Mouse (Mus musculus): ENCODE measurements around the gene Ccdc74a. TPM values are rescaled to one million over a fixed set of nuclear protein-coding genes. Genes with fewer than 3 reads are reported as not detected.
"Not testable (repeated sequence)": the region's sequence is repeated elsewhere in the genome, so short reads cannot be mapped to it uniquely, and the experiment has no call there.

The Ccdc74a gene
- polyA plus RNA-seq (2012; rRNA removed) = 1.5 and 2.7 TPM in 2 replicates

DNA sequence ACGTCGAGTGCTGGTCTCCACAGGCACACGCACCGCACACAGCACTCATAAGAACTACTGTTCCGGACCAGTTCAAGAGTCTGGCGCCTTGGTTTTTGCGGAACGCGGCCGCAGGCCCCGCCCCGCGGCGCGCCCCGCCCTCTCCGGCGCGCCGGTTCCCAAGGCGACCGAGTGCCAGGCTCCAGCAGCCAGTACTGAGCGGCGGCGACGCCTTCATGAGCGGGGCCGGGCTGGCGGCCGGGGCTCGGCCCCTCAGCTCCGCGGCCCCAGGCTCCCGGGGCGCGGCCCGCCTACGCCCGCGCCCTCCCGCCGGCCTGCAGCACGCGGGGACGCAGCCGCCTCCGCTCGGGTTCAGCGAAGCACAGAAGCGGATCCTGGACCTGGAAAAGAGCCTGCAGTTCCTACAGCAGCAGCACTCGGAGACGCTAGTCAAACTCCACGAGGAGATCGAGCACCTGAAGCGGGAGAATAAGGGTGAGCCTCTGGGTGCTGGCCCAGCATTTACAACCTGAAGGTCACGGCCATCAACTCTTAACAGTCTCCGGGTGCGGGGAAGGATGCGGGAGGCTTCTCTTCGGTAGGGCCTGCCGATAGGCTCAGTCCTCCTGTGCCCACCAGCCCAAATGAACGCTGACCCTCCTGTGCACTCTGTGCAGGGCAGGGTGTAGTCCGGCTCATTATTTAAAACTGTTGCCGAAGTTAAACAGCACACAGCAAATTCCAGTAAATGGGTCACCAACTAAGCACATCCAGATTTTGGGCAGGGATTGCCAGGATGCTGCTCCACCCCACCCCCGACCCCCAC, at the start of gene Ccdc74a:
Gene Ccdc74a, plus strand, starts transcription at position 161 of the 805 bp plus-strand sequence.
- DNase-seq (ENCODE audit: low spot score) = peak; percentile 64

GRCm38 (mm10) chr16:17600944-17601562, 45.2 kb upstream of the Ccdc74a start:
- DNase-seq (ENCODE audit: low spot score) = no peak

DNA sequence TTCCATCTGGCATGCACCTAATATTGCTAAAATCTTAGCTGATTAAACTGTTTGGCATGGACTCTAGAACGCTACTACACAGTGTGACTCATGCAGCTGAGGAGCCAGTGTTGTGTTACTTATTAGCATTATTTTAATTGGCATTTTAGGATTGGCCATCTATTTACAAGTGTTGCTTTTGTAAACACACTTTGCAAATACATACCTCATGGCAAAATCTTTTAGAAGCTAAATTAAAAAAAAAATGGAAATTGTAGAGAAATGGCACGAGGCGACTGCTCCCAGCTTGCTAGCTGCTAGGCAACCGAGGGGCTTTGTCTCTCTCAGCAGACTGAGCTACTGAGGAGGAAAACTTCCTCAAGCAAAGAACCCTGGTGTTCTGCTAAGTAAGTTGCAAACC, 41.3 kb upstream of the Ccdc74a start:
- DNase-seq (ENCODE audit: low spot score) = no peak

GRCm38 (mm10) chr16:17605684-17606083, 40.6 kb upstream of the Ccdc74a start:
- no peak for DNase-seq (ENCODE audit: low spot score)

DNA sequence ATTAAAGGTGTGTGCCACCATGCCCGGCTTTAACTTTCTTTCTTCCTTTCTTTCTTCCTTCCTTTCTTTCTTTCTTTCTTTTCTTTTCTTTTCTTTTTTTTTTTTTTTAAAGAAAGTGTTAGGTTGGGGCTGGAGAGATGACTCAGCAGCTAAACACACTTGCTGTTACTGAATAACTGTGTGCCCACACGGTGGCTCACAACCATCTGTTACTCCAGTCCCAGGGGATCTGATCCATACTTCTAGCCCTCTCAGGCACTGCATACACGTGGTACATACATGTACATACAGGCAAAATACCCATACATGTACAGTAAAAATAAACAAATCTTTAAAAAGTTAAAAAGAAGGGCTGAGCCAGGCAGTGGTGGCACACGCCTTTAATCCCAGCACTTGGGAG, 34.9 kb upstream of the Ccdc74a start:
- no peak for DNase-seq (ENCODE audit: low spot score)

DNA sequence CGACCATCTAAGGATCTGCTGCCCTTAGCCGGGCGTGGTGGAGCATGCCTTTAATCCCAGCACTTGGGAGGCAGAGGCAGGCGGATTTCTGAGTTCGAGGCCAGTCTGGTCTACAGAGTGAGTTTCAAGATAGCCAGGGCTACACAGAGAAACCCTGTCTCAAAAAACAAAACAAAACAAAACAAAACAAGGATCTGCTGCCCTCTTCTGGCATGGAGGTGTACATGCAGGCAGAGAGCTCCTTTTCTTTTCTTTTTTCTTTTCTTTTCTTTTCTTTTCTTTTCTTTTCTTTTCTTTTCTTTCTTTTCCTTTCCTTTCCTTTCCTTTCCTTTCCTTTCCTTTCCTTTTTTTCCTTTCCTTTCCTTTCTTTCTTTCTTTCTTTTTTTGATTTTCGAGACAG, 31.5 kb upstream of the Ccdc74a start:
- not testable (repeated sequence) for DNase-seq (ENCODE audit: low spot score)

GRCm38 (mm10) chr16:17616212-17616611, 30.1 kb upstream of the Ccdc74a start:
- no peak for DNase-seq (ENCODE audit: low spot score)

- DNase-seq (ENCODE audit: low spot score) = no peak
These were observed 28.2 kb upstream of the Ccdc74a start for GRCm38 (mm10) chr16:17617922-17618565.

DNA sequence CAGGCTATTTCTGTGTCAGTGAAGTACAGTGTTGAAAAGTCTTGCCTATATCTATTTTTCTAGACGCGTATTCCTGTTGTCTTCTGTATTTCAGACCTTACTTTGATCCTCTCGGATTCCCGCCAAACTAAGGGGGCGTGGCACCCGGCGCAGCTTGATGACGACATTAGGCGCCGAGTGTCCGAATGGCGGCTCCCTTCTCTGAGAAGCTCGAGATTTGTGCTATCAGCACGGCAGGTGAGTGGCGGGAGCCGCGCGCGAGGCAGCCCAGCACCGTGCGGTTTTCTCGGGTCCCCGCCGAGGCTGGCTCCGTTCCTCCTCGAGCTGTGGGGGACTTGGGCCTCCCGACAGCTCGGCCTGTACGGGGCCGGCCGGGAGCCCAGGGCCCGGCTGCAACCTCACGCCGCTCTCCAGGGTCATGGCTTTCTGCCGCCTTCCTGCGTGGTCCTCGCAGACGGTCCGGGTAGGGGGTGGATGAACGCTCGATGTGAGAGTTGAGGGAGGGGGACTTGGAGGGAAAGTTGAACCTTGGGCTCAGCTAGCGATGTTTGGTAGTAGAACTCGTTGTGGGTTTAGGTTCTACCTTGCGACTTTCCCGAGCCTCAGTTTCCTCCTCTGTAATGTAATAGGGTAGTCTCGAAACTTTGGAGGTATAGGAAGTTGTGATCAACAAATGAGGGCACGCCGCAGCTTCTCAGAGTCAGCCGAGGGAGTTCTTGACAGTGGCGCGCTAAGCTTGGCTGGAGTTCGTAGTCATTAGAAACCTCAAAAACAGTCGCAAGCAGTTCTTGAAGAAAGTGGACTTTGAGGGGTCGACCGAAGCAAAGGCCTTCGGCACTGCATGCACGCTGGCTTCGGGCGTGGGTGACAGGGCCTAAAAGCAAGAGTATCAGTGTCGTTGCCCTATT, 26.8 kb upstream of the Ccdc74a start, which contains the start of gene Smpd4:
Gene Smpd4, plus strand, starts transcription at position 157 of the 908 bp plus-strand sequence.
- DNase-seq (ENCODE audit: low spot score) = peak; percentile 91

- DNase-seq (ENCODE audit: low spot score) = no peak
These were observed 24.3 kb upstream of the Ccdc74a start for GRCm38 (mm10) chr16:17621936-17622335.

DNA sequence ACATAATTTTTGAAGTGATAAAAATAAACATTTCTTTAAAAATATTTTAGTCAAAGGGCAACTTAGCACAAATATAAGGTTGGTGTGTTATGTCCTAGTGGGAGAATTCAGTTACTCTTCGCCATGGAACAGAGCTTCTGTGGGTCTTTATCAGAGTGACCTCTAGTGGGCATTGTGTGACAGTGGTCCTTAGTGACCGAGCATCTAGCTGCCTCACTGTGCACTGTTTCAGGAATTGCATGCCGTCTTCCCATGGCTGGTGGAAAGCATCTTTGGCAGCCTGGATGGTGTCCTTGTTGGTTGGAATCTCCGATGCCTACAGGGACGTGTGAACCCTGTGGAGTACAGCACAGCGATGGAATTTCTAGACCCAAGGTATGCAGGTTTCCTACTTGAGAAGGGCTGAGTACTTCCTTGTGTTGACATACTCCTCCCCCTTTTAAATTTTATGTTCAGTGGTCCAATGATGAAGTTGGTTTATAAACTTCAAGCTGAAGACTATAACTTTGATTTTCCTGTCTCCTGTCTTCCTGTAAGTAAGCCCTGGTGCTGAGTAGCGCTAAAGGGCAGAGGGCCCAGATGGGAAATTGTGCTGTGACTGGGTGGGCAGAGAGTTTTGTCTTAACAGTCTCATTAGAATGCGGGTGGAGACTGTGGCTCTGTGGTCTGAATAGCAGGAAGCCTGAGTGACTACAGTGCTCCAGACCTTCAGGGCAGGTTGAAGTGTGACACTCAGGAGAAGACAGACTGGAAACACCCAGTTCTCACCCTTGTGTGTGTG, 20.6 kb upstream of the Ccdc74a start:
- no peak for DNase-seq (ENCODE audit: low spot score)

GRCm38 (mm10) chr16:17626269-17626555, 20.1 kb upstream of the Ccdc74a start:
- no peak for DNase-seq (ENCODE audit: low spot score)

- DNase-seq (ENCODE audit: low spot score) = no peak
These were observed 13.7 kb upstream of the Ccdc74a start for GRCm38 (mm10) chr16:17632580-17632979.

DNA sequence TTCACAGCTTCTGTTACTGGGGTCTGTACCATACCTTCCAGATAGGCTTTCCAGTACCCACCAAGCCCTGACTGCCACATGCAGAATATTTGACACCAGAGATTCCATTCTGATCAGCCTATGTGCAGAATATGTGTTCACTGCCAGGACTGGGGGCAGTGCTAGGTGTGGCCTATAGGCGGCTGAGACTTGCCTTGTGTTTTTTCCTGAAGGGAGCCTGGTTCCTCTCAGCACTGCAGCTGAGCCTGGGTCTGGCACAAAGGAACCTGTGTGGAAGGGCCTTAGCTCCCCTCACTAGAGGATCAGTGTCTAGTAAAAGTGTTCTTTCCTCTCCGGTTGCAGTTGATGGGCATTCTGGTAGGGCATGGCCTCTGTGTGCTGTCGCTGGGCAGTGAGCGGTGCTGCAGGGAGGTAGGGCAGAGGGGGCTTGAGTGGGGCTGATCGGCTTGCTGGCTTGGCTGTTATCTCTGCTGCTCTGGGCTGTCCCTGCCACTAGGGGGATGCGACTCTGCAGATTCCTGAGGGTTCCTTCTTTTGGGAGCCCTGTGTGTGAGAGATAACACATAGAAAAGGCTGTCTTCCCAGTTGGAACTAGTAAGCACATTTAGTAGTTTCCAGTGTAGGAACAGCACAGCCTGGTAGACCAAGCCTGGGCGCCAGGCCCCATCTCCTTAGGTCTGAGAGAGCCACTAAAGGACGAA, 12.6 kb upstream of the Ccdc74a start:
- DNase-seq (ENCODE audit: low spot score) = no peak

DNA sequence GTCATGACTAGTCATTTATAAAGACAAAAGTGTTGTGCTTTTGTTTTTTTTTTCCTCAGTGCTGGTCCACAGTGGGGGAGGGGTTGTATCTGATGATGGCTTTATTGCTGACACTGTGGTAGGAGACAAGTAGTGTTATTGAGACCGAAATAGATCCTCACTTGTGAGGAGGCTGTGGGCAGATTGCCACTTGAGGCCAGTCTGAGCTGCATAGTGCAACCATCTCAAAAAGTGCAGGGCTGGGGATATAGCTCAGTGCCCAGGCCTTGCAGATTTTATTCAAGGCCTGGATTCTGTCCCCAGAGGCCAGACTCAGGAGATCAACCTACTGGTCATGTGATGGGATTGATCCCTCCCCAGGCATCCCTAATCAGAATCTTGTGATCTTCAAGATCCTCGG, 9.4 kb upstream of the Ccdc74a start:
- no peak for DNase-seq (ENCODE audit: low spot score)

DNA sequence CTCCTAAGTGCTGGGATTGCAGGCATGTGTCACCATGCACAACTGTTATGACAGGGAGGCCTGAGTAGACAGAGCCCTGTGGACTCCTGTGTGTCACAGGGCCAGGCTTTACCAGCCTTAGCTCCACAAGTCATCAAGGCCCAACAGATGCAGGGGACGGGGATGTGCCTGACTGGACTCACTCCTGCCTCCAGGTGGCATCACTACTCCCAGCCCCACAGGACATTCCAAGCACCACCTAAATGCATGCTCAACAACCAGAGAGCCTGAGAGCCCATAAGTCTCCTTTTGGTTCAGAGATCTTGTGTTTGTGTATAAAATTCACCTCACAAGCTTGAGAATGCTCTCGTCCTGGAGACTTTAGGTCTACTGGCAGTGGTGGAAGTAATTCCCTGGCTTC, 8.7 kb upstream of the Ccdc74a start:
- no peak for DNase-seq (ENCODE audit: low spot score)

GRCm38 (mm10) chr16:17638036-17638628, 8.1 kb upstream of the Ccdc74a start:
- no peak for DNase-seq (ENCODE audit: low spot score)

GRCm38 (mm10) chr16:17639081-17639480, 7.2 kb upstream of the Ccdc74a start:
- DNase-seq (ENCODE audit: low spot score) = no peak

- DNase-seq (ENCODE audit: low spot score) = no peak
These were observed 6.3 kb upstream of the Ccdc74a start for GRCm38 (mm10) chr16:17639951-17640350.

DNA sequence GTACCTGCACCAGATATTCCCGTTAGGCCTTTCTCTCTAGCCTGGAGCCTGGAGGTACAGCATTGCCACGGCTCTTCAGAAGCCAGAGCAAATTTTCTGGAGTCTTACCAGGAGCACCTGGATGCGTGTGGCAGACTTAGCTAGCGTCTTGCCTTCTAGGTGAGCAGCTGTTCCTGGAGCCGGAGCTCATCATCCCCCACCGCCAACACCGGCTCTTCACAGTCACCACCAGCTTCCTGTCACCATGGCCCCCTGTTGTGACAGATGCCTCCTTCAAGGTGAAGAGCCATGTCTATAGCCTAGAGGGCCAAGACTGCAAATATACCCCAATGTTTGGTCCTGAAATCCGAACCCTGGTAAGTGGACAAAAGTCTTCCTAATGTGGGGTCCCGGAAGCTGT, 5.6 kb upstream of the Ccdc74a start:
- DNase-seq (ENCODE audit: low spot score) = no peak
